ENCODE assay signal across 12 mouse cellular contexts in the genomic region with DNA sequence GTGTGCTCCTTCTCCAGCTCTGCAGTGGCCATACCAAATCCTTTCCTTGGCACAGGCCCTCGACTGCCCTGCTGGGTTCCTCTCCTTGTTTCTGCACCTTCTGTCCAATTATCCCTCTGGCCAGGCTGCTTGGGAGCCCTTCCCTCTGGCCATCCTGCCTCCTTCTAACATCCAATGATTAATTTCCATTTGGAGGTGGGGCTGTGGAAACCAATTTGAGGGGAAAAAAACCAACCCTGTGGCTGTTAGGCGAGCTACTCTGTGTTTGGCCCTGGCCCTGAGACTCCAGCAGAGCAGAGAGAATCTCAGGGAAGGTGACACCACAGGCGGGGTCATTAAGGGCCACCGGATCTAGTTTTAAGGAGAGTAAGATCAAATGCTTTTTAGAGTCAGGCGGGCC. TPM values are rescaled to one million over a fixed set of nuclear protein-coding genes. Genes with fewer than 3 reads are reported as not detected.
DNase-seq lines count a peak whose midpoint lies in the region; ATAC-seq lines count a peak whose summit lies in the region.
"Had no signal": no experiment of that assay in that cellular context is flagged by ENCODE, and none has a peak within 500 bp of the region (broad histone marks: within the 10 kb centered on the region; RNA-seq: fewer than 3 reads in every experiment).

No protein-coding gene starts in this region.

- WGBS in hindbrain, embryonic 16.5 days = 27% methylated on average over 5 of the region's 5 CpGs
- WGBS in hindbrain, embryonic 12.5 days = 18% methylated on average over 5 of the region's 5 CpGs
- 22% methylated on average over 5 of the region's 5 CpGs for WGBS in heart, embryonic 16.5 days

- no peak overlapping the region for H3K4me3 ChIP-seq in hindbrain, embryonic 16.5 days (ENCODE audit: low read length)
- H3K4me3 ChIP-seq in hindbrain, embryonic 12.5 days = no peak overlapping the region
- no peak overlapping the region for H3K4me3 ChIP-seq in heart, embryonic 16.5 days (ENCODE audit: low read length)
- H3K4me3 ChIP-seq: liver, embryonic 13.5 days had no signal

- peak; percentile 50; the same call in 1 of the 2 replicates for ATAC-seq in hindbrain, embryonic 16.5 days
- no peak for ATAC-seq in hindbrain, embryonic 12.5 days (ENCODE audit: low FRiP score)
- ATAC-seq in heart, embryonic 16.5 days (replicated peaks; ENCODE audit: extremely low read depth, insufficient read depth, low FRiP score) = no peak
- ATAC-seq in erythroid progenitor cell, adult 5-6 weeks (replicated peaks; ENCODE audit: low FRiP score, poor library complexity, severe bottlenecking) = no peak
- ATAC-seq: forebrain, postnatal 0 days had no signal

- peak; percentile 61 for DNase-seq in adrenal gland, adult 8-10 months
- peak; percentile 95 for DNase-seq in cerebellum, adult 9-10 months
- no peak for DNase-seq in thymus, postnatal 0 days (ENCODE audit: low spot score)
- DNase-seq in kidney, adult 18-20 months = no peak
- DNase-seq: forebrain, postnatal 0 days; liver, embryonic 13.5 days; retina, postnatal 1 day had no signal

- H3K36me3 ChIP-seq in hindbrain, embryonic 16.5 days (ENCODE audit: control insufficient read depth, insufficient read depth, low read length) = no peaks in the 10 kb centered on the region
- H3K36me3 ChIP-seq in hindbrain, embryonic 12.5 days = no peaks in the 10 kb centered on the region
- H3K36me3 ChIP-seq in heart, embryonic 16.5 days (ENCODE audit: control insufficient read depth, insufficient read depth) = no peaks in the 10 kb centered on the region
- H3K36me3 ChIP-seq: liver, embryonic 13.5 days had no signal

- no peaks in the 10 kb centered on the region for H3K9me3 ChIP-seq in hindbrain, embryonic 16.5 days (ENCODE audit: control insufficient read depth, low read length)
- H3K9me3 ChIP-seq in hindbrain, embryonic 12.5 days (replicated peaks) = no peaks in the 10 kb centered on the region
- no peaks in the 10 kb centered on the region for H3K9me3 ChIP-seq in heart, embryonic 16.5 days (replicated peaks; ENCODE audit: control insufficient read depth, low read length)
- H3K9me3 ChIP-seq: liver, embryonic 13.5 days had no signal

- peaks cover 3% of the 10 kb centered on the region; the same call in 1 of the 2 replicates for H3K4me1 ChIP-seq in hindbrain, embryonic 16.5 days (ENCODE audit: control insufficient read depth, insufficient read depth, low read depth, low read length)
- H3K4me1 ChIP-seq in hindbrain, embryonic 12.5 days = peaks cover 11% of the 10 kb centered on the region
- H3K4me1 ChIP-seq in heart, embryonic 16.5 days (ENCODE audit: control insufficient read depth, insufficient read depth, low read length) = peaks cover 6% of the 10 kb centered on the region
- H3K4me1 ChIP-seq: liver, embryonic 13.5 days had no signal

- no peak overlapping the region for H3K4me2 ChIP-seq in hindbrain, embryonic 16.5 days (ENCODE audit: low read length)
- H3K4me2 ChIP-seq in hindbrain, embryonic 12.5 days (replicated peaks) = no peak overlapping the region
- H3K4me2 ChIP-seq in heart, embryonic 16.5 days (ENCODE audit: low read depth, low read length) = peak overlapping the region; percentile 47
- H3K4me2 ChIP-seq: liver, embryonic 13.5 days; midbrain, embryonic 11.5 days had no signal

- no peak overlapping the region for H3K9ac ChIP-seq in hindbrain, embryonic 16.5 days (ENCODE audit: low read depth, low read length)
- no peak overlapping the region for H3K9ac ChIP-seq in hindbrain, embryonic 12.5 days
- peak overlapping the region; percentile 38; the same call in 1 of the 2 replicates for H3K9ac ChIP-seq in heart, embryonic 16.5 days (ENCODE audit: low read length)
- H3K9ac ChIP-seq: forebrain, postnatal 0 days; liver, embryonic 13.5 days had no signal

- H3K27ac ChIP-seq in hindbrain, embryonic 16.5 days (ENCODE audit: low read depth, low read length) = no peak overlapping the region
- H3K27ac ChIP-seq in hindbrain, embryonic 12.5 days = no peak overlapping the region
- peak overlapping the region; percentile 89 for H3K27ac ChIP-seq in heart, embryonic 16.5 days (ENCODE audit: low read length)
- H3K27ac ChIP-seq: liver, embryonic 13.5 days had no signal

- no peaks in the 10 kb centered on the region for H3K27me3 ChIP-seq in hindbrain, embryonic 16.5 days (replicated peaks; ENCODE audit: control insufficient read depth, insufficient read depth, low read length)
- peaks cover 4% of the 10 kb centered on the region; the same call in 1 of the 2 replicates for H3K27me3 ChIP-seq in hindbrain, embryonic 12.5 days
- H3K27me3 ChIP-seq in heart, embryonic 16.5 days (ENCODE audit: control insufficient read depth, insufficient read depth, low read length) = no peaks in the 10 kb centered on the region; the same call in 1 of the 2 replicates

RNA-seq across cellular contexts. Expression of a gene that starts 11.7 kb away (rescaled TPM):
- 222 and 250 TPM in 2 replicates for polyA plus RNA-seq in hindbrain, embryonic 16.5 days (2015; fragmentation: Nextera tagmentation; extraction: Ambion mirVana)
- polyA plus RNA-seq in hindbrain, embryonic 12.5 days (2016; fragmentation: Nextera tagmentation; extraction: Ambion mirVana) = 204 and 215 TPM in 2 replicates
- 100 to 1,000 TPM; 160 to 216 (median 189) TPM for total RNA-seq in adrenal gland, adult 8-10 months (2022)
- 135 and 157 TPM in 2 replicates for polyA plus RNA-seq in heart, embryonic 16.5 days (2015; fragmentation: Nextera tagmentation; extraction: Ambion mirVana)
- total RNA-seq in erythroid progenitor cell, adult 5-6 weeks (2015; ENCODE audit: low replicate concordance) = 57.3 and 75.5 TPM in 2 replicates
- total RNA-seq in erythroid progenitor cell, adult 5-6 weeks (2017; ENCODE audit: low replicate concordance) = 61.7 and 70.0 TPM in 2 replicates
- polyA plus RNA-seq in thymus, postnatal 0 days (2015; fragmentation: Nextera tagmentation; extraction: Ambion mirVana) = 120 and 142 TPM in 2 replicates

RNA-seq across cellular contexts. Expression of a gene that starts 17.7 kb away (rescaled TPM):
- 142 and 147 TPM in 2 replicates for polyA plus RNA-seq in hindbrain, embryonic 16.5 days (2015; fragmentation: Nextera tagmentation; extraction: Ambion mirVana)
- 124 and 128 TPM in 2 replicates for polyA plus RNA-seq in hindbrain, embryonic 12.5 days (2016; fragmentation: Nextera tagmentation; extraction: Ambion mirVana)
- total RNA-seq in adrenal gland, adult 8-10 months (2022) = 10 to 100 TPM; 62.7 to 88.9 (median 78.0) TPM
- polyA plus RNA-seq in heart, embryonic 16.5 days (2015; fragmentation: Nextera tagmentation; extraction: Ambion mirVana) = 71.2 and 73.0 TPM in 2 replicates
- 35.0 and 42.3 TPM in 2 replicates for total RNA-seq in erythroid progenitor cell, adult 5-6 weeks (2015; ENCODE audit: low replicate concordance)
- total RNA-seq in erythroid progenitor cell, adult 5-6 weeks (2017; ENCODE audit: low replicate concordance) = 38.7 and 50.4 TPM in 2 replicates
- polyA plus RNA-seq in thymus, postnatal 0 days (2015; fragmentation: Nextera tagmentation; extraction: Ambion mirVana) = 93.1 and 95.3 TPM in 2 replicates

Comparison
In these comparisons a context has a peak if more than half of its experiments do, and no peak if none do; other contexts are left out.
1. DNase-seq: peak in adrenal gland, adult 8-10 months (single experiment) and cerebellum, adult 9-10 months (single experiment); none in thymus, postnatal 0 days (single experiment) and kidney, adult 18-20 months (single experiment).